In genomic region chrX:52000072-52000471, GRCm38 (mm10) we compare ENCODE assay signal across 39 mouse cellular contexts. TPM values are rescaled to one million over a fixed set of nuclear protein-coding genes. Genes with fewer than 3 reads are reported as not detected.
"Had no signal": no experiment of that assay in that cellular context is flagged by ENCODE, and none has a peak within 500 bp of the region (broad histone marks: within the 10 kb centered on the region; RNA-seq: fewer than 3 reads in every experiment).

No protein-coding gene starts in this region.

- H3K27ac ChIP-seq: gastrocnemius, adult 2 months; heart, adult 2 months; heart, embryonic 13.5 days; heart, embryonic 15.5 days; hindbrain, embryonic 12.5 days; hindbrain, embryonic 14.5 days; intestine, embryonic 15.5 days; layer of hippocampus, adult 2 months; left cerebral cortex, adult 2 months; limb, embryonic 13.5 days; limb, embryonic 15.5 days; liver, embryonic 12.5 days; liver, embryonic 14.5 days had no signal

- H3K4me1 ChIP-seq: heart, embryonic 13.5 days; heart, embryonic 15.5 days; hindbrain, embryonic 12.5 days; intestine, embryonic 15.5 days; limb, embryonic 13.5 days; limb, embryonic 15.5 days; liver, embryonic 12.5 days had no signal

- ATAC-seq: hindbrain, embryonic 16.5 days; inflammation-experienced regulatory T-cells, adult 6 months; intestine, embryonic 15.5 days; intestine, postnatal 0 days; liver, embryonic 12.5 days had no signal

- H3K9ac ChIP-seq: heart, embryonic 13.5 days; heart, embryonic 15.5 days; hindbrain, embryonic 12.5 days; hindbrain, embryonic 14.5 days; intestine, embryonic 15.5 days; limb, embryonic 13.5 days; limb, embryonic 15.5 days; liver, embryonic 12.5 days; liver, embryonic 14.5 days had no signal

- H3K9me3 ChIP-seq: heart, embryonic 13.5 days; heart, embryonic 15.5 days; hindbrain, embryonic 12.5 days; intestine, embryonic 15.5 days; limb, embryonic 13.5 days; limb, embryonic 15.5 days; liver, embryonic 12.5 days had no signal

- H3K4me2 ChIP-seq: heart, embryonic 11.5 days; heart, embryonic 13.5 days; heart, embryonic 15.5 days; hindbrain, embryonic 12.5 days; hindbrain, embryonic 14.5 days; intestine, embryonic 15.5 days; limb, embryonic 13.5 days; limb, embryonic 15.5 days; liver, embryonic 12.5 days had no signal

- H3K4me3 ChIP-seq: gastrocnemius, adult 2 months; heart, adult 2 months; heart, embryonic 13.5 days; heart, embryonic 15.5 days; hindbrain, embryonic 12.5 days; intestine, embryonic 15.5 days; layer of hippocampus, adult 2 months; left cerebral cortex, adult 2 months; limb, embryonic 13.5 days; limb, embryonic 15.5 days; liver, embryonic 12.5 days had no signal

- H3K36me3 ChIP-seq: heart, embryonic 13.5 days; heart, embryonic 15.5 days; hindbrain, embryonic 12.5 days; intestine, embryonic 15.5 days; limb, embryonic 13.5 days; limb, embryonic 15.5 days; liver, embryonic 12.5 days had no signal

- H3K27me3 ChIP-seq: heart, embryonic 13.5 days; heart, embryonic 15.5 days; hindbrain, embryonic 12.5 days; intestine, embryonic 15.5 days; limb, embryonic 13.5 days; limb, embryonic 15.5 days; liver, embryonic 12.5 days had no signal

- DNase-seq: gastrocnemius, adult 2 months; gastrocnemius, postnatal 10 days; gastrocnemius, postnatal 25 days; heart, adult 11 months; heart, adult 2 months; heart, postnatal 14 days; heart, postnatal 36 days; kidney, adult 18-20 months; kidney, adult 8-10 months; kidney, postnatal 10 days; kidney, postnatal 25 days; kidney, postnatal 4 days; left cerebral cortex, postnatal 4 days had no signal

RNA-seq across cellular contexts. Expression of gene 1700080O16Rik, which starts 27.5 kb away (rescaled TPM):
- total RNA-seq: gastrocnemius, adult 2 months; gastrocnemius, postnatal 10 days; gastrocnemius, postnatal 25 days; gastrocnemius, postnatal 4 days; heart, adult 2 months; heart, postnatal 14 days; heart, postnatal 36 days; hematopoietic stem cell, adult 5-6 weeks; layer of hippocampus, adult 2 months; layer of hippocampus, postnatal 10 days; layer of hippocampus, postnatal 25 days; left cerebral cortex, adult 2 months; left cerebral cortex, postnatal 14 days; left cerebral cortex, postnatal 4 days; liver, adult 2 months had no signal
- polyA plus RNA-seq: heart, adult 2 months; heart, embryonic 11.5 days; heart, embryonic 13.5 days; heart, embryonic 15.5 days; heart, postnatal 0 days; hindbrain, embryonic 12.5 days; hindbrain, embryonic 14.5 days; hindbrain, embryonic 16.5 days; inflammation-experienced regulatory T-cells, adult 6 months; intestine, embryonic 15.5 days; intestine, postnatal 0 days; kidney, embryonic 14.5 days; kidney, embryonic 16.5 days; limb, embryonic 11.5 days; limb, embryonic 13.5 days; limb, embryonic 15.5 days; liver, adult 2 months; liver, embryonic 12.5 days; liver, embryonic 14.5 days; liver, embryonic 16.5 days had no signal
